Mouse (Mus musculus) embryonic fibroblast, embryonic 13.5 days (primary cell): ENCODE measurements around the gene Pim1. TPM values are rescaled to one million over a fixed set of nuclear protein-coding genes. Genes with fewer than 3 reads are reported as not detected.
A peak's percentile ranks its signal among the peaks of the same experiment; 100 is the strongest.
"Not testable (repeated sequence)": the region's sequence is repeated elsewhere in the genome, so short reads cannot be mapped to it uniquely, and the experiment has no call there.

Experiments used
- H3K27ac ChIP-seq: 2 replicates; pipeline ENCODE4 v1.5.1; 2012; ENCODE audit warnings: low read length, control low read depth, inconsistent platforms; ENCODE audit not compliant: insufficient read depth
- H3K4me1 ChIP-seq: 2 replicates; pipeline ENCODE4 v1.6.1; 2011; ENCODE audit warnings: low read length; ENCODE audit not compliant: control insufficient read depth, insufficient read depth
- H3K4me3 ChIP-seq: 2 replicates; pipeline ENCODE4 v1.5.1; 2011; ENCODE audit warnings: mild to moderate bottlenecking, control low read depth, low read length; ENCODE audit not compliant: insufficient read depth
- CTCF ChIP-seq: IDR thresholded peaks from 2 replicates; pipeline ENCODE4 v1.5.1; 2011; ENCODE audit warnings: mild to moderate bottlenecking, control low read depth, low read length, moderate library complexity, borderline replicate concordance; ENCODE audit not compliant: insufficient read depth
- POLR2A ChIP-seq: IDR thresholded peaks from 2 replicates; pipeline ENCODE4 v1.6.1; 2011; ENCODE audit warnings: low read depth, mild to moderate bottlenecking, control low read depth, low read length, moderate library complexity
- polyA plus RNA-seq: library from polyadenylated mRNA; stranded (reverse); fragments of >200 nt; gene quantifications from 2 replicates; pipeline ENCODE4 v1.2.4, GENCODE M21; 2011; ENCODE audit warnings: low read depth; ENCODE audit not compliant: missing spikeins, insufficient read length

Pim1 gene
- polyA plus RNA-seq, result 27.5 and 30.7 TPM in 2 replicates

DNA sequence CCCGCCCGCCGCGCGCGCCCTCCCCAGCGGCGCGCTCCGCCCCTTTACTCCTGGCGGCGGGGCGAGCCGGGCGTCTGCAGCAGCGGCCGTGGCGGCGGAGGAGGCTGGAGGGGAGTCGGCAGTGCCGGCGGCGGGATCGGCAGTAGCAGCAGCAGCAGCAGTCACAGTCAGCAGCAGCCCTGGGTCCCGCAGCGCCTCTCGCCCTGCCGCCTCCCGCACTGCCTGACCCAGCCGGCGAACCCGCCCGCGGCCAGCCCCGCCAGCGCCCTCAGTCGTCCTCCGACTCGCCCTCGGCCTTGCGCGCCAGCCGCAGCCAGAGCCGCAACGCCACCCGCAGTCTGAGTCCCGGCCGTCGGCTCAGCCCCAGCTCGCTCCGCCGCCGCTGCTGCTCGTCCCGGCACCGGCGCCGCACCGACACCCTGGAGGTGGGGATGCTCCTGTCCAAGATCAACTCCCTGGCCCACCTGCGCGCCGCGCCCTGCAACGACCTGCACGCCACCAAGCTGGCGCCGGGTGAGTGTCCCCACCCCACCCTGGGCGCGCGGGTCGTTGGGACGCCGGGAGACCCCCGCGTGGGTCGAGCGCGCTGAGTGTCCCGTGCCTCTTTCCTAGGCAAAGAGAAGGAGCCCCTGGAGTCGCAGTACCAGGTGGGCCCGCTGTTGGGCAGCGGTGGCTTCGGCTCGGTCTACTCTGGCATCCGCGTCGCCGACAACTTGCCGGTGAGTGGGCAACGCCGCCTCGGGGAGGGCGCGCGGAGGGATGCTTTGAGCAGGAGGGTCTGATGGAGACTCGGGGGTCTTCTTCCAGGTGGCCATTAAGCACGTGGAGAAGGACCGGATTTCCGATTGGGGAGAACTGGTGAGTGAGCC, at the start of gene Pim1:
TSS of gene Pim1 (plus strand) at position 41 of the 869 bp plus-strand sequence.
- peak within 1 kb of the TSS; percentile 73 for H3K4me3 ChIP-seq
- H3K27ac ChIP-seq, result peak within 1 kb of the TSS; percentile 68
- TF ChIP-seq POLR2A (peak; percentile 94), CTCF (no peak)
- peaks cover 3% of the 10 kb centered on the region; the same call in 1 of the 2 replicates for H3K4me1 ChIP-seq

DNA sequence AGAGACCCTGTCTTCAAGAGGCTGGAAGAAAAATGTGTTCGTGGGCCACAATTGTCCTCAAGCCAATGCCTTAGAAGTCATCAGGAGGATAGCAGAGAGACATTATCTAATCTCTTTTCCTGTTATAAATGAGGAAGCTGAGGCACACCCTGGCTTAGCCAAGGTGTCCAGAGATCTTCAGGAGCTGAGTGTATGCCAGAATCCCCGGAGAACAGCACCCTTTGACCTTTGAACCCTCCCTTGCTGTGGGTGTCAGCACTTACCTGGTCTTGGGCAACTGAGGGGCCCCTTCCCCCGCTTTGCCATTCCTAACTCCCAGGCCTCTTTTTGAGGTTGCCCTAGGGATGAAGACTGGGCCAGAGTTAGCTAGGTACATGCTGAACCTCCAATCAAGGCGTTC, 49.0 kb upstream of the Pim1 start:
- Histone ChIP-seq H3K27ac (no peak overlapping the region), H3K4me1 (no peaks in the 10 kb centered on the region), H3K4me3 (no peak overlapping the region)
- no peak for TF ChIP-seq CTCF
- no peak for TF ChIP-seq POLR2A

DNA sequence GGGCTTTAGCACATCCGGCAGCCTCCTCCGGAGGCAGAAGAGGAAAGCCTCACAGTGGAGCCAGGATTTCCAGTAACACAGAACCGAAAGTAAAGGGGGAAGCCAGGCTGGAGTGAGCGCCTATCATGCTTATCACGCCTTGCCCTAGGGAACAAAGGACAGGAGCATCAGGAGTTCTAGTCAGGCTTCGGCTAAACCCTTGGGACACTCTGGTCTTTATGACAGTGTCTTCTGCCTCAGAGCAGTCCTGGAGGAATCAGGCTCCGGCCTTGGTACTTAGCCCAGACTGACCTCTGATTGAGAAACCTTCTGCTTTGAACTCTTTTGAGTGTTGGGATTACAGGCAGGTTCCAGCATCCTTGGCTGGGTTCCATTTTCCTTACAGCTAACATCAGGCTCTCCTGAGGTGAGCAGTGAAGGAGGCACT, 48.4 kb upstream of the Pim1 start:
- TF ChIP-seq POLR2A (no peak), CTCF (no peak)
- no peak overlapping the region for H3K4me3 ChIP-seq
- H3K27ac ChIP-seq, result no peak overlapping the region
- H3K4me1 ChIP-seq, result no peaks in the 10 kb centered on the region; the same call in 1 of the 2 replicates

DNA sequence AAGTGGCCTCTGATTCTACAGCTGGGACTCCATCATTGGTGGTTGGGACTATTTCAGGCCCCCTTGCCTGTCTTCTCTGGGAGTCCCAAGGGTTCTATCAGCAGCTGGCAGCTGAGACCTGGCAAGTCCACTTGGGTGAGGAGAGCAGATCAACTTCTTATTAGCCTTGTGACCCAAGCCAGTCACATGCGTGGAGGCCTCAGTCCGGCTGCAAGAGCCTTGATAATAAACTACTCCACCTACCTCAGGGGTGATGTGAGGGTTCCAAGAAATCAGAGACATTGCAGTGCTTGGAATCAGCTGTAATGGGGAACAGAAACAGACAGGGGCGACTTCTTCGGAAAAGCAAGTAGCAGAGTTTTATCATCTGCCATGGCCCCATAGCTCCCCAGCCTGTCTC, 46.8 kb upstream of the Pim1 start:
- no peak overlapping the region for H3K4me3 ChIP-seq
- no peak overlapping the region for H3K27ac ChIP-seq
- TF ChIP-seq POLR2A (no peak), CTCF (no peak)
- H3K4me1 ChIP-seq, result no peaks in the 10 kb centered on the region; the same call in 1 of the 2 replicates

DNA sequence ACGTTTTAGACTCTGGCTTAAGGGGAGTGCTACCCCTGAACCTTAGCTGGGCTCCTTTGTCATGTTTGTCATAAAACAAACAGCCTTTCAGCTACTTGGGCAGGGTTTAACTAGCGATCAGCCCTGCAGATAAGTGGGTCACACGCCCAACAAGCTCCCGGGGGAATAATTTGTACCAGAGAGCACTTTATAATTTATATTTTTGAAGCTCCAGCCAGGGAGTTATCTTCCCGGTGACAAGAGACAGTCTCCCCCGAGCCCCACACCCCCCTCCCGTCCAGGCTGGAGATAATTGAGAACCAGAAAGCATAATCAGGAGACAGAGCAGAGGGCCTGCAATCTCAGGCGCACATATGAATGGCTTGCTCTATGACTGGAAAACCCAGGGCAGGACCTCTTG, 45.5 kb upstream of the Pim1 start:
- TF ChIP-seq CTCF (no peak), POLR2A (no peak)
- Histone ChIP-seq H3K27ac (no peak overlapping the region), H3K4me3 (no peak overlapping the region), H3K4me1 (no peaks in the 10 kb centered on the region; the same call in 1 of the 2 replicates)

DNA sequence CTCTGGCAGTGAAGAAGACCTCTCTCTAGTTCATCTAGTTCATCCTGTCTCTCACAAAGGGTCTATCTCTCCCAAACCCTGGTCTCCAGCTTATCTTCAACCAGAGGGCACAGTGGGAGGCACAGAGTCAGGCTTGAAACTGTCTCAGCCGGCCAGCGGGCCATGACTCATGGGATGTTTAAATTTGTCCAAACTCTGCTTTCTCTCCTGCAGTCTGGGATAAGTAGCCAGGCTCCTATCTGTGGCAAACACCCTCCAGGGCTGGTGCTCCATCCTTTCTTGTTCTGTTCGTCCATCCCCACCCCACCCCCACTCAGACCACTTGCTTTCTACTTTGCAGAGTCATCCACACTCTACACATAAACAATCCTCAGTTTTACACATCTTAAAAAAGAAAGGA, 43.2 kb upstream of the Pim1 start:
- peaks cover 7% of the 10 kb centered on the region; the same call in 1 of the 2 replicates for H3K4me1 ChIP-seq
- no peak overlapping the region for H3K4me3 ChIP-seq
- H3K27ac ChIP-seq, result no peak overlapping the region
- TF ChIP-seq CTCF (no peak), POLR2A (no peak)

DNA sequence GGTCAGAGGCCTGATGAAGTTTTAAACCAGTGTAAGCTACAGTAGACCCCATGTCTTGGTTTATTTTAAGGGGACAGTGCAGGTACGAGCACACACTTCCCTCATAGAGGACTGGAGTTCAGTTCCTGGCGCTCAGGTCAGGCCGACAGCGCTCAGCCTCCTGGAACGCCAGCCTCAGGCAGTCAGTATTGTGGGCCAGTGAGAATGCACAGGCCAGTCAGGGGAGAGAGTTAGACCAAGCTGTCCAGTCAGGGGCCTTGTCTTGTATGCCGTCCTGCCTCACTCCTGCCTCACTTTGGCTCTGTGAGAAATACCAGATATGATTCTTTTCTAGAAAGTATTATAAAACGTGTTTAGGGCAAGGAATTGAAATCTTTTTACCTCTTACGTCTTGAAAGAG, 42.5 kb upstream of the Pim1 start:
- peaks cover 7% of the 10 kb centered on the region; the same call in 1 of the 2 replicates for H3K4me1 ChIP-seq
- no peak for TF ChIP-seq POLR2A
- no peak for TF ChIP-seq CTCF
- H3K27ac ChIP-seq, result no peak overlapping the region
- H3K4me3 ChIP-seq, result no peak overlapping the region

DNA sequence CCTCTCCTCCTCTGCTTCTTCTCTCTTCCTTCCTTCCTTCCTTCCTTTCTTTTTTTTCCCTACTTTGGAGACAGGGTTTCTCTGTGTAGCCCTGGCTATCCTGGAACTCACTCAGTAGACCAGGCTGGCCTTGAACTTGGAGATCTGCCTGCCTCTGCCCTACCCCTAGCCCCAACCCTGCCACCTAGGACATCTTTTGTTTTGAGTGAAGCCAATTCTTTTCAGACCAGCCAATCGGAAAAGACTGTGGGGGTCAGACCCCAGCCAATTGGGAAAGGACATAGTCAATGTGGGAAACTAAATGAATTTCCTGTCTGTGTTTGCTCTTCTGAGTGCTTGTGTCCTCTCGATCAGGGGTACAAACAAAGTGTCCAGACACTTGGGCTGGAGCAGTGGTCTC, 42.0 kb upstream of the Pim1 start:
- no peak for TF ChIP-seq CTCF
- no peak for TF ChIP-seq POLR2A
- peaks cover 7% of the 10 kb centered on the region; the same call in 1 of the 2 replicates for H3K4me1 ChIP-seq
- H3K27ac ChIP-seq, result no peak overlapping the region
- no peak overlapping the region for H3K4me3 ChIP-seq

DNA sequence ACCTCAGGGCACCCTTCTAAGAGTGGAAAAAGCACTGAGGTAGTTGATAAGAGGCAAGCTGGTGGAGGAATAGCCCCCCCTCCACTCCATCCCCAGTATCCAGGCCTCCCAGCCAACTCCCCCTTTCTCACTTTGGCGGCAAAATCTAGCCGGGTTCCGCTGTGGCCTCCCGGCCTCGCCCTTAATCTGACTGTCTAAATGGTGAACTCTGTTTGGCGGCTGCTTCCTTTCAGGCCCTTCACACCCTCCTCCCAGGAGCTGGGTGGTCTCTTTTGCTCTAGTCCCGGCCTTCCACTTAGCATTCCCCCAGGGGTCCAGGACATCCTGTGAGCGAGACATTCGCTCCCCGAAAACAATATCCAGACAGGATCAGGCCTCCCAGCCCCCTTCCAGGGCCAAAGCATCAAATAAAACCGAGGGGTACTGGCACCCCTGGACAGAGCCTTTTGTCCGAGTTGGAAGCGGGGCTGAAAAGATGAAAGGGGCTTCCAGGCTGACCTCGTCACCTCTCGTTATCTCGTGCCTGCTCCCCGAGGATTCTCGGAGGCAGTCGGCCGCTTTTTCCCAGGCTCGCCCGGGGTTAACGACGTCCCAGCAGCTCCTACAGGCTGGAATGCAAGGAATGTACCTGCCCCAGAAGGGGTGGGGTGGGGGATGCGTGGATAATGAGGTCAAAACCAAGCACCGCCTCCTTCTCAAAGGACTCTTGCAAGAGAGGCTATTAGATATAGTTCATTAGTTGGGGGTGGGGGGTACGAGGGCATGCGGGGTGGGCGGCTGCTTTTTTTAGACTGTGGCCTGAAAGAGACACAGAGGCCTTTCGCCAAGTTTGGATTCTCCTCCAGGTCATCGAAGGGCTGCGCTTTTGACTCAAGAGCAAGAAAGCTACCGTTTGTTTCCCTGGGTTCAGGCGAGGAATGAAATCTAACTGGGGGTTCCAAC, 39.4 kb upstream of the Pim1 start:
- no peak for TF ChIP-seq CTCF
- no peak for TF ChIP-seq POLR2A
- Histone ChIP-seq H3K27ac (no peak overlapping the region), H3K4me1 (peaks cover 7% of the 10 kb centered on the region; the same call in 1 of the 2 replicates), H3K4me3 (no peak overlapping the region)

DNA sequence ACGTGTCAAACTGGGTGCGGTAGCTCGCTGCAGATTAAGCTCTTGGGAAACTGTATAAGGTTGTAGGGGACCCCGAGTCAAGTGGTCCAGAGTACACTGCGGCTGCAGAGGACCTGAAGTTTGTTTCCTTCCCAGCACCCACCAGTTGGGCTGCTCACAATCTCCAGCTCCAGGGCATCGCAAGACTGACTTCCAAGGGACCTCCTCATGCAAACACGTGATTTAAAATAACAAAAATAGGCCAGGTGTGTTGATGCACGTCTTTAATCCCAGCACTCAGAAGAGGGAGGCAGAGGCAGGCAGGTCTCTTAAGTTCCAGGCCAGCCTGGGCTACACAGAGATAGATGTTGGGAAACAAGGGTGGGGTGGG, 38.7 kb upstream of the Pim1 start:
- no peak overlapping the region for H3K27ac ChIP-seq
- no peak for TF ChIP-seq POLR2A
- TF ChIP-seq CTCF, result no peak
- no peak overlapping the region for H3K4me3 ChIP-seq
- peaks cover 7% of the 10 kb centered on the region; the same call in 1 of the 2 replicates for H3K4me1 ChIP-seq

DNA sequence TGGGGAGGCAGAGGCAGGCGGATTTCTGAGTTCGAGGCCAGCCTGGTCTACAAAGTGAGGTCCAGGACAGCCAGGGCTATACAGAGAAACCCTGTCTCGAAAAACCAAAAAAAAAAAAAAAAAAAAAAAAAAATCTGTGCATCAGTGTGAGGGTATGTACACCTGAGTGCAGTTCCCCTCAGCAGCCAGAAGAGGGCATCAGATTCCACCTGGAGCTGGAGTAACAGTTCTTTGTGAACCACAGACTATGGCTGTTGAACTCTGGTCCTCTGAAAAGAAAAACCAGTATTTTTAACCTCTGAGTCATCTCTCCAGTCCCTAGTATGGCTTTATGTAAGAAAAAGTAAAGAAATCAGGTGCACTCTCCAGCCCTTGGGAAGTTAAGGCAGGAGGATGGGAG, 36.4 kb upstream of the Pim1 start:
- H3K27ac ChIP-seq, H3K4me3 ChIP-seq: not testable (repeated sequence)
- peaks cover 25% of the 10 kb centered on the region for H3K4me1 ChIP-seq
